ENCODE assay signal across 27 mouse cellular contexts in genomic region chr17:46388200-46388599, GRCm38 (mm10). TPM values are rescaled to one million over a fixed set of nuclear protein-coding genes. Genes with fewer than 3 reads are reported as not detected.
A peak's percentile ranks its signal among the peaks of the same experiment; 100 is the strongest.
DNase-seq lines count a peak whose midpoint lies in the region; ATAC-seq and TF ChIP-seq lines count a peak whose summit lies in the region.
"Had no signal": no experiment of that assay in that cellular context is flagged by ENCODE, and none has a peak within 500 bp of the region (broad histone marks: within the 10 kb centered on the region; RNA-seq: fewer than 3 reads in every experiment).

No protein-coding gene starts in this region.

- no peak overlapping the region for H3K4me2 ChIP-seq in hindbrain, embryonic 12.5 days (replicated peaks)
- H3K4me2 ChIP-seq: heart, embryonic 13.5 days; hindbrain, embryonic 15.5 days; neural tube, embryonic 12.5 days had no signal

- H3K4me3 ChIP-seq in lung, adult 2 months (replicated peaks; ENCODE audit: extremely low read depth, low read depth, low read length) = no peak overlapping the region
- no peak overlapping the region for H3K4me3 ChIP-seq in hindbrain, embryonic 12.5 days
- no peak overlapping the region for H3K4me3 ChIP-seq in thymus, adult 2 months (ENCODE audit: control insufficient read depth, insufficient read depth, low read length)
- H3K4me3 ChIP-seq: forebrain, embryonic 10.5 days; gastrocnemius, adult 2 months; heart, embryonic 13.5 days; hindbrain, embryonic 15.5 days; midbrain, embryonic 10.5 days; neural tube, embryonic 12.5 days had no signal

- H3K4me1 ChIP-seq in lung, adult 2 months (ENCODE audit: control insufficient read depth, insufficient read depth, low read length) = no peaks in the 10 kb centered on the region; the same call in 1 of the 2 replicates
- H3K4me1 ChIP-seq in hindbrain, embryonic 12.5 days = peaks cover 19% of the 10 kb centered on the region
- H3K4me1 ChIP-seq in thymus, adult 2 months (replicated peaks; ENCODE audit: control insufficient read depth, insufficient read depth, low read length) = peaks cover 7% of the 10 kb centered on the region

- H3K9me3 ChIP-seq in hindbrain, embryonic 12.5 days (replicated peaks) = no peaks in the 10 kb centered on the region
- H3K9me3 ChIP-seq: forebrain, embryonic 10.5 days; G1E; heart, embryonic 13.5 days; hindbrain, embryonic 15.5 days; midbrain, embryonic 10.5 days; neural tube, embryonic 12.5 days had no signal

- no peak overlapping the region for H3K27ac ChIP-seq in hindbrain, embryonic 12.5 days
- no peak overlapping the region for H3K27ac ChIP-seq in thymus, adult 2 months (ENCODE audit: control insufficient read depth, insufficient read depth, low read length)
- H3K27ac ChIP-seq: forebrain, embryonic 10.5 days; gastrocnemius, adult 2 months; heart, embryonic 13.5 days; hindbrain, embryonic 15.5 days; midbrain, embryonic 10.5 days; neural tube, embryonic 12.5 days had no signal

- 59% methylated on average over 3 of the region's 3 CpGs for WGBS in lung, adult 2 months
- 89% methylated on average over 3 of the region's 3 CpGs for WGBS in hindbrain, embryonic 12.5 days
- 15% methylated on average over 3 of the region's 3 CpGs for WGBS in thymus, adult 2 months

- peak; percentile 63 for ATAC-seq in inflammation-experienced regulatory T-cells, adult 6 months
- no peak for ATAC-seq in hindbrain, embryonic 12.5 days (ENCODE audit: low FRiP score)

- no peaks in the 10 kb centered on the region for H3K27me3 ChIP-seq in splenic B cell, adult 2 months (ENCODE audit: control insufficient read depth, insufficient read depth, low read length, poor library complexity, severe bottlenecking)
- H3K27me3 ChIP-seq in hindbrain, embryonic 12.5 days = no peaks in the 10 kb centered on the region
- peaks cover 14% of the 10 kb centered on the region for H3K27me3 ChIP-seq in thymus, adult 2 months (ENCODE audit: control insufficient read depth, insufficient read depth, low read length)
- H3K27me3 ChIP-seq: heart, embryonic 13.5 days; hindbrain, embryonic 15.5 days; neural tube, embryonic 12.5 days had no signal

- H3K9ac ChIP-seq in hindbrain, embryonic 12.5 days = no peak overlapping the region
- H3K9ac ChIP-seq: heart, embryonic 13.5 days; hindbrain, embryonic 15.5 days; neural tube, embryonic 12.5 days had no signal

- peak; percentile 48 for DNase-seq in lung, postnatal 25 days (ENCODE audit: low spot score)
- no peak for DNase-seq in lung, adult 2 months
- peak; percentile 45 for DNase-seq in CD4-positive, CD25-positive, alpha-beta regulatory T cell, adult 2 months (ENCODE audit: low read depth, low spot score)
- peak; percentile 85 for DNase-seq in splenic B cell, adult 2 months (ENCODE audit: low read depth, low spot score)
- DNase-seq in thymus, adult 2 months = no peak
- DNase-seq: adrenal gland, postnatal 36 days; cerebellum, adult 18-20 months; cerebellum, postnatal 36 days; gastrocnemius, adult 2 months; kidney, adult 18-20 months; kidney, postnatal 10 days; layer of hippocampus, postnatal 36 days; lung, postnatal 10 days; right cerebral cortex, postnatal 14 days; thymus, postnatal 36 days had no signal

- TF ChIP-seq POLR2A in lung, adult 2 months (IDR thresholded peaks at IDR 0.05; ENCODE audit: borderline replicate concordance, extremely low read depth, low read depth, low read length) = no peak
- no peak for TF ChIP-seq POLR2A in thymus, adult 2 months (IDR thresholded peaks at IDR 0.05; ENCODE audit: control insufficient read depth, extremely low read depth, insufficient read depth, low read length, poor library complexity)

- no peak for TF ChIP-seq CTCF in lung, adult 2 months (IDR thresholded peaks at IDR 0.05; ENCODE audit: insufficient read depth, low read length)
- TF ChIP-seq CTCF in thymus, adult 2 months (IDR thresholded peaks at IDR 0.05; ENCODE audit: borderline replicate concordance, control insufficient read depth, extremely low read depth, insufficient read depth, low read length, poor library complexity) = no peak

- peaks cover 8% of the 10 kb centered on the region; the same call in 1 of the 2 replicates for H3K36me3 ChIP-seq in splenic B cell, adult 2 months (ENCODE audit: control insufficient read depth, insufficient read depth, low read length, poor library complexity, severe bottlenecking)
- peaks cover 27% of the 10 kb centered on the region for H3K36me3 ChIP-seq in hindbrain, embryonic 12.5 days
- H3K36me3 ChIP-seq in thymus, adult 2 months (ENCODE audit: control insufficient read depth, insufficient read depth, low read length) = no peaks in the 10 kb centered on the region

RNA-seq across cellular contexts. Expression of gene Zfp318, which starts 4.7 kb away (rescaled TPM):
- polyA plus RNA-seq in lung, adult 2 months (2012; rRNA removed) = 11.2 and 12.5 TPM in 2 replicates
- 1 to 10 TPM; 2.5 to 5.7 (median 3.9) TPM for polyA plus RNA-seq in inflammation-experienced regulatory T-cells, adult 6 months (2017; shearing (Covaris generic))
- 24.4 and 25.3 TPM in 2 replicates for polyA plus RNA-seq in hindbrain, embryonic 12.5 days (2016; fragmentation: Nextera tagmentation; extraction: Ambion mirVana)
- 18.3 and 20.7 TPM in 2 replicates for polyA plus RNA-seq in thymus, adult 2 months (2012; rRNA removed)

RNA-seq across cellular contexts. Expression of gene Crip3, which starts 40.5 kb away (rescaled TPM):
- 3.3 and 6.8 TPM in 2 replicates for polyA plus RNA-seq in lung, adult 2 months (2012; rRNA removed)
- polyA plus RNA-seq in inflammation-experienced regulatory T-cells, adult 6 months (2017; shearing (Covaris generic)) = not detected
- polyA plus RNA-seq in hindbrain, embryonic 12.5 days (2016; fragmentation: Nextera tagmentation; extraction: Ambion mirVana) = 0.57 and 0.95 TPM in 2 replicates
- polyA plus RNA-seq in thymus, adult 2 months (2012; rRNA removed) = 348 and 429 TPM in 2 replicates
- polyA plus RNA-seq: C2C12; G1E; liver, embryonic 16.5 days had no signal

RNA-seq across cellular contexts. Expression of gene Slc22a7, which starts 50.1 kb away (rescaled TPM):
- not detected in 2 replicates for polyA plus RNA-seq in lung, adult 2 months (2012; rRNA removed)
- polyA plus RNA-seq in inflammation-experienced regulatory T-cells, adult 6 months (2017; shearing (Covaris generic)) = not detected
- not detected in 2 replicates for polyA plus RNA-seq in hindbrain, embryonic 12.5 days (2016; fragmentation: Nextera tagmentation; extraction: Ambion mirVana)
- 1.2 and 3.3 TPM in 2 replicates for polyA plus RNA-seq in thymus, adult 2 months (2012; rRNA removed)
- polyA plus RNA-seq: C2C12; forebrain, embryonic 10.5 days; G1E; gonadal fat pad, adult 2 months; heart, embryonic 13.5 days; hindbrain, embryonic 15.5 days; limb, embryonic 14.5 days; midbrain, embryonic 10.5 days; neural tube, embryonic 12.5 days had no signal

Comparison
In these comparisons a context has a peak if more than half of its experiments do, and no peak if none do; other contexts are left out.
1. DNase-seq: peak in lung, postnatal 25 days (single experiment), CD4-positive, CD25-positive, alpha-beta regulatory T cell, adult 2 months (single experiment) and splenic B cell, adult 2 months (single experiment); none in lung, adult 2 months (single experiment) and thymus, adult 2 months (single experiment).
2. RNA of gene Crip3, which starts 40.5 kb away (polyA plus RNA-seq): 348 to 429 TPM in thymus, adult 2 months; 3.3 to 6.8 TPM in lung, adult 2 months, 0.57 to 0.95 TPM in hindbrain, embryonic 12.5 days and not detected in inflammation-experienced regulatory T-cells, adult 6 months; every median in the first group is over 10 times any median in the second.